Mouse (Mus musculus) intestine, postnatal 0 days (tissue): ENCODE data around the gene Sec63. TPM values are rescaled to one million over a fixed set of nuclear protein-coding genes. Genes with fewer than 3 reads are reported as not detected.

Experiments
- ATAC-seq: fragments of 200-750 bp; cut with Nextera tagmentation; 2 replicates; pipeline ENCODE4 v1.8.0; 2017; ENCODE audit warnings: mild to moderate bottlenecking, moderate TSS enrichment, moderate library complexity
- H3K27ac ChIP-seq: fragments of 300-500 bp; sonication (generic); 2 replicates; pipeline ENCODE4 v1.5.1; 2014; ENCODE audit warnings: mild to moderate bottlenecking, low read depth, low read length, moderate library complexity
- H3K27me3 ChIP-seq: fragments of 300-500 bp; sonication (generic); replicated peaks from 2 replicates; pipeline ENCODE4 v1.6.1; 2014; ENCODE audit warnings: low read length, mixed read lengths; ENCODE audit not compliant: control insufficient read depth, insufficient read depth
- H3K36me3 ChIP-seq: fragments of 300-500 bp; sonication (generic); 2 replicates; pipeline ENCODE4 v1.6.1; 2014; ENCODE audit warnings: mild to moderate bottlenecking, moderate library complexity; ENCODE audit not compliant: control insufficient read depth, insufficient read depth
- H3K4me1 ChIP-seq: fragments of 300-500 bp; sonication (generic); replicated peaks from 2 replicates; pipeline ENCODE4 v1.6.1; 2014; ENCODE audit warnings: antibody characterized with exemption, low read length, mixed read lengths; ENCODE audit not compliant: control insufficient read depth, insufficient read depth
- H3K4me2 ChIP-seq: fragments of 300-500 bp; sonication (generic); replicated peaks from 2 replicates; pipeline ENCODE4 v1.6.1; 2014; ENCODE audit warnings: low read depth, mild to moderate bottlenecking, moderate library complexity
- H3K4me3 ChIP-seq: fragments of 300-500 bp; sonication (generic); 2 replicates; pipeline ENCODE4 v1.5.1; 2014; ENCODE audit warnings: low read depth, low read length
- H3K9ac ChIP-seq: fragments of 300-500 bp; sonication (generic); 2 replicates; pipeline ENCODE4 v1.6.1; 2014; ENCODE audit warnings: mild to moderate bottlenecking, low read depth, low read length
- H3K9me3 ChIP-seq: fragments of 300-500 bp; sonication (generic); 2 replicates; pipeline ENCODE4 v1.6.1; 2016; ENCODE audit warnings: mixed run types; ENCODE audit not compliant: control insufficient read depth
- CTCF ChIP-seq: sonication (generic); IDR thresholded peaks from 2 replicates; pipeline ENCODE4 v1.5.1; 2016; ENCODE audit warnings: low read depth, mild to moderate bottlenecking, control low read depth, antibody characterized with exemption, moderate library complexity
- WGBS: fragments of 180-500 bp; shearing (Covaris S2); extraction: QIAGEN DNeasy Blood & Tissue Kit; methylation state at CpG from one replicate; pipeline ENCODE4 v1.1.7; 2014; 5-methylcytosine and 5-hydroxymethylcytosine counted together
- polyA plus RNA-seq: library from polyadenylated mRNA; unstranded; fragments of >200 nt; fragmentation: Nextera tagmentation; extraction: Ambion mirVana; gene quantifications from 2 replicates; pipeline ENCODE4 v1.2.1, GENCODE M21; 2015

The Sec63 gene
- polyA plus RNA-seq, 1 experiment from 2014 or later = 17.2 TPM

GRCm38 (mm10) chr10:42833871-42834727 is 72.8 kb downstream of the Sec63 start:
- no peak for TF ChIP-seq CTCF
- H3K4me2 ChIP-seq = no peak overlapping the region
- ATAC-seq = no peak
- no peak overlapping the region for H3K27ac ChIP-seq
- no peak overlapping the region for H3K9ac ChIP-seq
- no peaks in the 10 kb centered on the region for H3K9me3 ChIP-seq
- H3K4me3 ChIP-seq = no peak overlapping the region
- H3K36me3 ChIP-seq = peaks cover 29% of the 10 kb centered on the region; the same call in 1 of the 2 replicates
- no peaks in the 10 kb centered on the region for H3K4me1 ChIP-seq
- H3K27me3 ChIP-seq = no peaks in the 10 kb centered on the region
- 81% methylated on average over 4 of the region's 4 CpGs for WGBS

DNA sequence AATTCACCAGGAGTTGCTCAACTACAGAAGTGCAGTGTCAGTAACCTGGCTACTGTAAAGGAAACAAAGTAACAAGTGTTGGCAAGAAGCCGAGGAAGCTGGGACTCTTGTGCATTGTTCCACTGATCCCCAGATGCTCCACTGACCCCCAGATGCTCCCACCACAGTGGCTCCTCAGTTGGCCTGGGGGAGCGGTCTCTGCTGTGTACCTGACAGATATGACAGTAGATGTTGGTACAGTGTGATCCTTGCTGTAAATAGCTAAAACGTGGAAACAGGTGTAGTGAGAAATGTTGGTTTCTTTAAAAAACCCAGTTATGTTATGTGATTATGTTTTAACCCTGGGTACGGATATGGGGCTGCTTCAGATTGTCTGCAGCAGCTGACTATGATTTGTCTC is 76.8 kb downstream of the Sec63 start:
- no peaks in the 10 kb centered on the region; the same call in 1 of the 2 replicates for H3K4me1 ChIP-seq
- H3K9ac ChIP-seq = no peak overlapping the region
- 87% methylated on average over 4 of the region's 4 CpGs for WGBS
- no peak for ATAC-seq
- no peak overlapping the region for H3K4me3 ChIP-seq
- no peak for TF ChIP-seq CTCF
- peaks cover 20% of the 10 kb centered on the region; the same call in 1 of the 2 replicates for H3K36me3 ChIP-seq
- H3K27me3 ChIP-seq = no peaks in the 10 kb centered on the region
- no peak overlapping the region for H3K27ac ChIP-seq
- H3K9me3 ChIP-seq = no peaks in the 10 kb centered on the region
- no peak overlapping the region for H3K4me2 ChIP-seq

DNA sequence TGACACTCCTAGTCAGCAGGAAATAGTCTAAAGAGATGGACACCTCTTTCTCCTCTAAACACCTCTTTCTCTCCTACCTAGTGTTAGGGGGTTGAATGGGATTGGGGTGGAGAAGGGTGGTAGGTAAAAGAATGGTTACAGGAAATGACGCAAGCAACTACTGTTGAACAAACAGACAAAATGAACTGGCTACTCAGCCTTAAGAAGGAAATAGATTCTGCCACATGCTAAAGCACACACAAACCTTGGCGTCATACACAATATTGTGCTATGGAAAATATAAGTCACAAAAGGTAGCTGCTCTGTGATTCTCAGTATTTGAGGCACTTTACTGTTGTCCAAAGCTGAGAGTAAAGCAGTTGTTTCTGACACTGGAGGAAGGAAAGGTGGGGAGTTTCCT is 77.4 kb downstream of the Sec63 start:
- Histone ChIP-seq H3K27ac (no peak overlapping the region), H3K9ac (no peak overlapping the region), H3K27me3 (no peaks in the 10 kb centered on the region), H3K9me3 (no peaks in the 10 kb centered on the region), H3K4me2 (no peak overlapping the region), H3K4me1 (no peaks in the 10 kb centered on the region; the same call in 1 of the 2 replicates), H3K4me3 (no peak overlapping the region), H3K36me3 (peaks cover 14% of the 10 kb centered on the region; the same call in 1 of the 2 replicates)
- TF ChIP-seq CTCF = no peak
- WGBS = 94% methylated on average over 2 of the region's 2 CpGs
- no peak for ATAC-seq

DNA sequence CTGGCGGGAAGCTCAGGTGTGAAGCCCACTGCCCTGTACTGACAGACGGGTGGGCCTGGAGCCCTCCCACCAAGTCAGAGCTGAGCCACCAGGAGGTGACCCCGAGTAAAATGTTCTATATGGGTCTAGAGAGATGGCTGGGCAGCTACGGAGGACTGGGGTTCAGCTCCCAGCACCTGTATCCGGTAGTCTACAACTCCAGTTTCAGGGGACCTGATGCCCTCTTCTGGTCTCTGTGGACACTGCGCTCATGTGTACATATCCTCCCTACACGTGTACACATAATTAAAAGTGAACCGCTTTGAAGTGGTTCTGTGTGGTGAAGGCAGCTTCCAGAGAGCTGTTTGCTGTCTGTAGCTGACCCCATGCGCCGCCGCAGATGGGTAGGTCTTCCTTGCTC is 78.7 kb downstream of the Sec63 start:
- Histone ChIP-seq H3K4me2 (no peak overlapping the region), H3K4me3 (no peak overlapping the region), H3K36me3 (0 out of 2 replicates have a peak, but pooled peaks cover 2% of the 10 kb centered on the region), H3K9ac (no peak overlapping the region), H3K4me1 (no peaks in the 10 kb centered on the region; the same call in 1 of the 2 replicates), H3K9me3 (no peaks in the 10 kb centered on the region), H3K27ac (no peak overlapping the region), H3K27me3 (no peaks in the 10 kb centered on the region)
- 95% methylated on average over 11 of the region's 11 CpGs for WGBS
- TF ChIP-seq CTCF = 0 out of 2 replicates have a peak, but pooled peaks have one; percentile 18
- no peak for ATAC-seq

GRCm38 (mm10) chr10:42841531-42842195 is 80.4 kb downstream of the Sec63 start:
- Histone ChIP-seq H3K4me3 (no peak overlapping the region), H3K9ac (no peak overlapping the region), H3K36me3 (no peaks in the 10 kb centered on the region), H3K4me1 (no peaks in the 10 kb centered on the region; the same call in 1 of the 2 replicates), H3K9me3 (no peaks in the 10 kb centered on the region), H3K4me2 (no peak overlapping the region), H3K27me3 (no peaks in the 10 kb centered on the region), H3K27ac (no peak overlapping the region)
- WGBS = 65% methylated on average over 16 of the region's 16 CpGs
- ATAC-seq = no peak
- TF ChIP-seq CTCF = peak; percentile 68

- Histone ChIP-seq H3K4me3 (no peak overlapping the region), H3K9ac (no peak overlapping the region), H3K27me3 (no peaks in the 10 kb centered on the region), H3K36me3 (no peaks in the 10 kb centered on the region), H3K9me3 (no peaks in the 10 kb centered on the region), H3K4me2 (no peak overlapping the region; the same call in 1 of the 2 replicates), H3K4me1 (no peaks in the 10 kb centered on the region; the same call in 1 of the 2 replicates), H3K27ac (no peak overlapping the region)
- 11% methylated on average over 9 of the region's 9 CpGs for WGBS
- peak; percentile 66 for ATAC-seq
- TF ChIP-seq CTCF = peak; percentile 97
Observed at GRCm38 (mm10) chr10:42842358-42842757, 81.1 kb downstream of the Sec63 start.
